Mouse (Mus musculus): Measurements from ENCODE around the gene Wars2. TPM values are rescaled to one million over a fixed set of nuclear protein-coding genes. Genes with fewer than 3 reads are reported as not detected.

Gene Wars2
- total RNA-seq, 1 experiment, result 4.9 TPM

GRCm38 (mm10) chr3:99113266-99113837 lies 27.5 kb upstream of the Wars2 start:
- Histone ChIP-seq H3K4me1 (ENCODE audit: control insufficient read depth in 2 of 2, insufficient read depth in 2 of 2, low read length in 2 of 2, poor library complexity in 1 of 2) (no peaks in the 10 kb centered on the region), H3K9ac (ENCODE audit: insufficient read depth, low read depth, low read length, poor library complexity, severe bottlenecking) (no peak overlapping the region), H3K4me3 (ENCODE audit: insufficient read depth in 1 of 2, low read depth in 1 of 2, low read length in 2 of 2, poor library complexity in 1 of 2, severe bottlenecking in 1 of 2) (no peak overlapping the region), H3K9me3 (ENCODE audit: control insufficient read depth, insufficient read depth, low read depth, low read length) (no peaks in the 10 kb centered on the region), H3K36me3 (ENCODE audit: control insufficient read depth, insufficient read depth, low read length, poor library complexity, severe bottlenecking) (no peaks in the 10 kb centered on the region), H3K27ac (ENCODE audit: insufficient read depth, low read depth, low read length, poor library complexity, severe bottlenecking) (no peak overlapping the region)
- DNase-seq (ENCODE audit: low read depth, low spot score), result no peak
- no peak for TF ChIP-seq ZNF384 (IDR thresholded peaks at IDR 0.05; ENCODE audit: low read depth, low read length)
- TF ChIP-seq ZC3H11A (IDR thresholded peaks at IDR 0.05; ENCODE audit: borderline replicate concordance, low read depth, low read length), result no peak
- TF ChIP-seq CHD2 (IDR thresholded peaks at IDR 0.05; ENCODE audit: low read depth, low read length), result no peak
- TF ChIP-seq HCFC1 (IDR thresholded peaks at IDR 0.05; ENCODE audit: borderline replicate concordance, insufficient read depth, low read length), result no peak
- TF ChIP-seq MAFK (IDR thresholded peaks at IDR 0.05; ENCODE audit: insufficient read depth, low read depth, low read length), result no peak
- in situ Hi-C loops (cut with MboI; ENCODE audit: low sequenced_read_pairs in 2 of 2, unreplicated experiment in 2 of 2), result no loop called here

DNA sequence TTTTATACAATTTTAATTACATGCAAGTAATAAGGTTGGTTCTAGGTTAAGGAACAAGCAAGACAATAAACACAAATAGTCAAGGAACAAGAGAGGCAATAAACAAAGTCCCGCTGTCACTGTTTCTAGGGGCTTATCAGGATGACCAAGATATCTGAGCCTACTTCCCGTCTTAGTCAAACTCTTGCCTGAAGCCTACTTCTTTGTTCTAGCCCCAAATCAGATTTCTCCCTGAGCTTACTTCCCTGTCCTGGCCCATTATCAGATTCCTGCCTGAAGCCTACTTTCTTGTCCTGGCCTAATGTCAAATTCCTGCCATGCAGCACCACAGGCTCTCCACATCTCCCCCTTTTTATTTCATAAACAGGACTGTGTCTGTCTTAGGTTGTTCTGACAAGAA lies 19.9 kb upstream of the Wars2 start:
- H3K4me1 ChIP-seq (ENCODE audit: control insufficient read depth in 2 of 2, insufficient read depth in 2 of 2, low read length in 2 of 2, poor library complexity in 1 of 2), result no peaks in the 10 kb centered on the region
- H3K9ac ChIP-seq (ENCODE audit: insufficient read depth, low read depth, low read length, poor library complexity, severe bottlenecking), result no peak overlapping the region
- TF ChIP-seq CHD2 (IDR thresholded peaks at IDR 0.05; ENCODE audit: low read depth, low read length) (no peak), MAFK (IDR thresholded peaks at IDR 0.05; ENCODE audit: insufficient read depth, low read depth, low read length) (no peak), HCFC1 (IDR thresholded peaks at IDR 0.05; ENCODE audit: borderline replicate concordance, insufficient read depth, low read length) (no peak), ZNF384 (IDR thresholded peaks at IDR 0.05; ENCODE audit: low read depth, low read length) (no peak), ZC3H11A (IDR thresholded peaks at IDR 0.05; ENCODE audit: borderline replicate concordance, low read depth, low read length) (no peak)
- no peak overlapping the region for H3K27ac ChIP-seq (ENCODE audit: insufficient read depth, low read depth, low read length, poor library complexity, severe bottlenecking)
- H3K4me3 ChIP-seq (ENCODE audit: insufficient read depth in 1 of 2, low read depth in 1 of 2, low read length in 2 of 2, poor library complexity in 1 of 2, severe bottlenecking in 1 of 2), result no peak overlapping the region
- H3K9me3 ChIP-seq (ENCODE audit: control insufficient read depth, insufficient read depth, low read depth, low read length), result no peaks in the 10 kb centered on the region
- in situ Hi-C loops (cut with MboI; ENCODE audit: low sequenced_read_pairs in 2 of 2, unreplicated experiment in 2 of 2), result no loop called here
- no peaks in the 10 kb centered on the region for H3K36me3 ChIP-seq (ENCODE audit: control insufficient read depth, insufficient read depth, low read length, poor library complexity, severe bottlenecking)
- DNase-seq (ENCODE audit: low read depth, low spot score), result no peak

DNA sequence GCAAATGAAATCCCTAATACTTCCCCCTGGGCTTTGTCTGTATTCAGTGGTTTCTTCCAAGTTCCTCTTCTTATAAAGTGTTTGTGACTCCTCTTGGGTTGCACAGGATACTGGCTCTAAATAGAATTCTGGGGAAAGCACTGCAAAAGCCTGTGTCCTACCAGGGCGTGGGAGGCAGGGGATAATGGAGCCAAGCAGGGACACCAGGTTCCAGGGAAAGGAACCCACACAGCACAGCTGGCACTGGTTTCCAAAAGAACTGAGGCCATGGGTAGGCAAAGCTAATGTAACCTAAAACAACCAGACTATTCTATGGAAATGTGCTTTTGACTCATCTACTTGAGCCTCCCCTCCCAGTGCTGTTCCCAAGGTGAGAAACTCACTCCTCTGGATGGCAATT lies 10.3 kb upstream of the Wars2 start:
- no peak for TF ChIP-seq CHD2 (IDR thresholded peaks at IDR 0.05; ENCODE audit: low read depth, low read length)
- no peak for TF ChIP-seq HCFC1 (IDR thresholded peaks at IDR 0.05; ENCODE audit: borderline replicate concordance, insufficient read depth, low read length)
- TF ChIP-seq ZC3H11A (IDR thresholded peaks at IDR 0.05; ENCODE audit: borderline replicate concordance, low read depth, low read length), result no peak
- no peak for TF ChIP-seq ZNF384 (IDR thresholded peaks at IDR 0.05; ENCODE audit: low read depth, low read length)
- no peak for TF ChIP-seq MAFK (IDR thresholded peaks at IDR 0.05; ENCODE audit: insufficient read depth, low read depth, low read length)
- Histone ChIP-seq H3K9me3 (ENCODE audit: control insufficient read depth, insufficient read depth, low read depth, low read length) (no peaks in the 10 kb centered on the region), H3K4me1 (ENCODE audit: control insufficient read depth in 2 of 2, insufficient read depth in 2 of 2, low read length in 2 of 2, poor library complexity in 1 of 2) (no peaks in the 10 kb centered on the region), H3K36me3 (ENCODE audit: control insufficient read depth, insufficient read depth, low read length, poor library complexity, severe bottlenecking) (no peaks in the 10 kb centered on the region), H3K4me3 (ENCODE audit: insufficient read depth in 1 of 2, low read depth in 1 of 2, low read length in 2 of 2, poor library complexity in 1 of 2, severe bottlenecking in 1 of 2) (no peak overlapping the region), H3K9ac (ENCODE audit: insufficient read depth, low read depth, low read length, poor library complexity, severe bottlenecking) (no peak overlapping the region), H3K27ac (ENCODE audit: insufficient read depth, low read depth, low read length, poor library complexity, severe bottlenecking) (no peak overlapping the region)
- in situ Hi-C loops (cut with MboI; ENCODE audit: low sequenced_read_pairs in 2 of 2, unreplicated experiment in 2 of 2), result no loop called here
- DNase-seq (ENCODE audit: low read depth, low spot score), result no peak

DNA sequence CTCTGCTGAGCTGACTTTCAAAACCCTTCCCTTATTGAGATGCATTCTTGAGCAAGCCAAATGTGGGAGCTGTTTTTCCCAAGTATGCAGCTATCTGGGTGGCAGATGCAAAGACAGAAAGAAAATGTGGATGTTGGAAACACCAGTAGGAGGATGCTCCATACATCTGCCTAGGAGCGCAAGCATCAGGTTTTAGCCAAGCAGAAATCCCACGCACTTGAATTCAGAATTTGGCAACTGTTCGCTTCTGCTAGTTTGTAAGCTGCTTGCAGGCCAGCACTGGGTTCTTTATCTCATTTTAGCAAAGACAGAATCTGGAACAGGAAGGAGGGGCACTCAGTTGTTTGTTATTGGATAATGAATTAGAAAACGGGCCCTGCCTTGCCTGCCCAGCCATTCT lies 8.9 kb upstream of the Wars2 start:
- H3K36me3 ChIP-seq (ENCODE audit: control insufficient read depth, insufficient read depth, low read length, poor library complexity, severe bottlenecking), result no peaks in the 10 kb centered on the region
- DNase-seq (ENCODE audit: low read depth, low spot score), result no peak
- in situ Hi-C loops (cut with MboI; ENCODE audit: low sequenced_read_pairs in 2 of 2, unreplicated experiment in 2 of 2), result no loop called here

More for the DNA sequence above, 8.9 kb upstream of the Wars2 start:
- Histone ChIP-seq H3K27ac (ENCODE audit: insufficient read depth, low read depth, low read length, poor library complexity, severe bottlenecking) (no peak overlapping the region), H3K4me3 (ENCODE audit: insufficient read depth in 1 of 2, low read depth in 1 of 2, low read length in 2 of 2, poor library complexity in 1 of 2, severe bottlenecking in 1 of 2) (no peak overlapping the region), H3K4me1 (ENCODE audit: control insufficient read depth in 2 of 2, insufficient read depth in 2 of 2, low read length in 2 of 2, poor library complexity in 1 of 2) (no peaks in the 10 kb centered on the region), H3K9me3 (ENCODE audit: control insufficient read depth, insufficient read depth, low read depth, low read length) (no peaks in the 10 kb centered on the region), H3K9ac (ENCODE audit: insufficient read depth, low read depth, low read length, poor library complexity, severe bottlenecking) (no peak overlapping the region)
- TF ChIP-seq ZNF384 (IDR thresholded peaks at IDR 0.05; ENCODE audit: low read depth, low read length) (no peak), HCFC1 (IDR thresholded peaks at IDR 0.05; ENCODE audit: borderline replicate concordance, insufficient read depth, low read length) (no peak), CHD2 (IDR thresholded peaks at IDR 0.05; ENCODE audit: low read depth, low read length) (no peak), MAFK (IDR thresholded peaks at IDR 0.05; ENCODE audit: insufficient read depth, low read depth, low read length) (no peak), ZC3H11A (IDR thresholded peaks at IDR 0.05; ENCODE audit: borderline replicate concordance, low read depth, low read length) (no peak)

Data from ES-E14 (cell line).